Mouse (Mus musculus): ENCODE results near the gene Adam6b. TPM values are rescaled to one million over a fixed set of nuclear protein-coding genes. Genes with fewer than 3 reads are reported as not detected.
"Not testable (repeated sequence)": the region's sequence is repeated elsewhere in the genome, so short reads cannot be mapped to it uniquely, and the experiment has no call there.

Adam6b gene
- polyA plus RNA-seq (2014; fragmentation: Nextera tagmentation; extraction: Ambion mirVana) = not detected in 2 replicates

GRCm38 (mm10) chr12:113489211-113489610, at the start of gene Adam6b:
Gene Adam6b, plus strand, starts transcription at chr12:113489511.
- not testable (repeated sequence) for H3K27me3 ChIP-seq (replicated peaks; ENCODE audit: control insufficient read depth, insufficient read depth, low read length); ATAC-seq (ENCODE audit: low read depth); H3K36me3 ChIP-seq (ENCODE audit: control insufficient read depth, insufficient read depth, low read length); H3K27ac ChIP-seq (replicated peaks; ENCODE audit: low read depth, low read length); H3K4me2 ChIP-seq (ENCODE audit: low read depth, low read length); H3K4me3 ChIP-seq (ENCODE audit: low read depth, low read length); DNase-seq (ENCODE audit: low spot score); H3K9ac ChIP-seq (ENCODE audit: low read depth, low read length); H3K4me1 ChIP-seq (ENCODE audit: control insufficient read depth, insufficient read depth, low read length); H3K9me3 ChIP-seq (ENCODE audit: control insufficient read depth, low read length)
- 67% methylated on average over 1 of the region's 1 CpGs for WGBS

DNA sequence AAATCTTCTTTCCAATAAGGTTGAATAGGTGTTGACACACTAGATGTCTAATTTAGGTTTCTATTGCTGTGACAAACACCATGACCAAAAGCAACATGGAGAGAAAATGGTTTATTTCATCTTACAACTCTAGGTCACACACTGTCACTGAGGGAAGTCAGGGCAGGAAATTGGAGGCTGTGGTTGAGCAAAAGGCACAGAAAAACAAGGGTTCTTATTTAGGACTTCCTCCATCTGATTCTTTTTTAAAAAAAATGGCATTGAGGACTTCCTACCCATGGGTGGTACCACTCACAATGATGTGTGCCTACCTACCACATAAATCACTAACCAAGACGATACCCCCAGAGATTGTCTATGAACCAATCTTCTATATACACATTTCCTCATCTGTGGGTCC, 43.2 kb upstream of the Adam6b start:
- 81% methylated on average over 1 of the region's 1 CpGs for WGBS
- H3K4me3 ChIP-seq (ENCODE audit: low read depth, low read length) = no peak overlapping the region
- no peak for ATAC-seq (ENCODE audit: low read depth)
- H3K4me2 ChIP-seq (ENCODE audit: low read depth, low read length) = no peak overlapping the region
- no peak for DNase-seq (ENCODE audit: low spot score)
- H3K36me3 ChIP-seq (ENCODE audit: control insufficient read depth, insufficient read depth, low read length) = no peaks in the 10 kb centered on the region
- no peaks in the 10 kb centered on the region for H3K27me3 ChIP-seq (replicated peaks; ENCODE audit: control insufficient read depth, insufficient read depth, low read length)
- no peak overlapping the region for H3K9ac ChIP-seq (ENCODE audit: low read depth, low read length)
- H3K4me1 ChIP-seq (ENCODE audit: control insufficient read depth, insufficient read depth, low read length) = no peaks in the 10 kb centered on the region
- no peak overlapping the region for H3K27ac ChIP-seq (replicated peaks; ENCODE audit: low read depth, low read length)
- no peaks in the 10 kb centered on the region for H3K9me3 ChIP-seq (ENCODE audit: control insufficient read depth, low read length)

DNA sequence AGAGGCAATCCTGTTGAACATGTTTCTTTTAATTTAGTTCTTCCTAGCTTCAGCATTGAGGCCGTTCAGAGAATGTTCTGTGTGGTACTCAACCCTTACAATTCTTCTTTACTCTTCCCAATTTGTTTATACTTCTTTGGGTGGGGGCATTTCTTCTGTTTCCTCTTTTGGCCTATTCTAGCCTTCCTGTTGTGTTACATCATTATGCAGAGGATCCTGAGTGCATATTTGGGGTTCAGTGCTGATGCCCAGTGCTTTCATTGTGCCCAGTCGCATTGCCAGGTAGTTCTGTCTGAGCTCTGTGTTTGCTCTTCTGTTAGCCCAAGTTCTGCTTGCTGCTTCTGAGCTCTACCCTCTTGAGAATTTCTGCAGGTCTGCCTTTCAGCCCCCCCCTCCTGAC, 13.1 kb upstream of the Adam6b start:
- no peak overlapping the region for H3K27ac ChIP-seq (replicated peaks; ENCODE audit: low read depth, low read length)
- H3K9me3 ChIP-seq (ENCODE audit: control insufficient read depth, low read length) = no peaks in the 10 kb centered on the region
- no peak overlapping the region for H3K9ac ChIP-seq (ENCODE audit: low read depth, low read length)
- H3K4me3 ChIP-seq (ENCODE audit: low read depth, low read length) = no peak overlapping the region
- H3K4me1 ChIP-seq (ENCODE audit: control insufficient read depth, insufficient read depth, low read length) = no peaks in the 10 kb centered on the region
- no peak overlapping the region for H3K4me2 ChIP-seq (ENCODE audit: low read depth, low read length)
- no peak for ATAC-seq (ENCODE audit: low read depth)
- no peaks in the 10 kb centered on the region for H3K36me3 ChIP-seq (ENCODE audit: control insufficient read depth, insufficient read depth, low read length)
- H3K27me3 ChIP-seq (replicated peaks; ENCODE audit: control insufficient read depth, insufficient read depth, low read length) = no peaks in the 10 kb centered on the region
- WGBS = 72% methylated on average over 2 of the region's 2 CpGs
- no peak for DNase-seq (ENCODE audit: low spot score)

- Histone ChIP-seq H3K4me1 (ENCODE audit: control insufficient read depth, insufficient read depth, low read length) (no peaks in the 10 kb centered on the region), H3K36me3 (ENCODE audit: control insufficient read depth, insufficient read depth, low read length) (no peaks in the 10 kb centered on the region), H3K9me3 (ENCODE audit: control insufficient read depth, low read length) (no peaks in the 10 kb centered on the region), H3K4me2 (ENCODE audit: low read depth, low read length) (no peak overlapping the region), H3K9ac (ENCODE audit: low read depth, low read length) (no peak overlapping the region), H3K27me3 (replicated peaks; ENCODE audit: control insufficient read depth, insufficient read depth, low read length) (no peaks in the 10 kb centered on the region), H3K4me3 (ENCODE audit: low read depth, low read length) (no peak overlapping the region), H3K27ac (replicated peaks; ENCODE audit: low read depth, low read length) (no peak overlapping the region)
- 70% methylated on average over 2 of the region's 2 CpGs for WGBS
- no peak for DNase-seq (ENCODE audit: low spot score)
- ATAC-seq (ENCODE audit: low read depth) = no peak
Observed at GRCm38 (mm10) chr12:113482147-113482546, 7.2 kb upstream of the Adam6b start.

DNA sequence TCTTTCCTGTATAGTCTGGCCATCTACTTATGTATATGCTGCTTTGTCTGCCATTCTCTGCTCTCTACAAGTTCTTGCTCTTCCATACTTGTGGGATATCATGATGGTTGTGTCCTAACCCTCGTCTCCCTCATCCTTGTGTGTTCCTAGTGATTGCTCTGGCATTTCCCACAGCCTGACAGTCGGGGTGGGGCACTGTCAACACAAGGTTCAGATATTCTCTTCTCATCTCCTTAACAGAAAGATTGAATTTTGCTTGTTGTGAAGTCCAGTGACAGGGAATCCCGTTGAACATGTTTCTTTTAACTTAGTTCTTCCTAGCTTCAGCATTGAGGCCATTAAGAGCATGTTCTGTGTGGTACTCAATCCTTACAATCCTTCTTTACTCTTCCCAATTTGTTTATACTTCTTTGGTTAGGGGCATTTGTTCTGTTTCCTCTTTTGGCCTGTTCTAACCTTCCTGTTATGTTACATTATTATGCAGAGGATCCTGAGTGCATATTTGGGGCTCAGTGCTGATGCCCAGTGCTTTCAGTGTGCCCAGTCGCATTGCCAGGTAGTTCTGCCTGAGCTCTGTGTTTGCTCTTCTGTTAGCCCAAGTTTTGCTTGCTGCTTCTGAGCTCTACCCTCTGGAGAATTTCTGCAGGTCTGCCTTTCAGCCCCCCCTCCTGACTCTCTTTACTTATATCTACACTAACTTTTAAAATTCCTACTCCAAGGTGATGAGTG, 6.5 kb upstream of the Adam6b start:
- WGBS = 40% methylated on average over 4 of the region's 4 CpGs
- Histone ChIP-seq H3K4me2 (ENCODE audit: low read depth, low read length) (no peak overlapping the region), H3K27ac (replicated peaks; ENCODE audit: low read depth, low read length) (no peak overlapping the region), H3K9ac (ENCODE audit: low read depth, low read length) (no peak overlapping the region), H3K27me3 (replicated peaks; ENCODE audit: control insufficient read depth, insufficient read depth, low read length) (no peaks in the 10 kb centered on the region), H3K36me3 (ENCODE audit: control insufficient read depth, insufficient read depth, low read length) (no peaks in the 10 kb centered on the region), H3K4me1 (ENCODE audit: control insufficient read depth, insufficient read depth, low read length) (no peaks in the 10 kb centered on the region), H3K9me3 (ENCODE audit: control insufficient read depth, low read length) (no peaks in the 10 kb centered on the region), H3K4me3 (ENCODE audit: low read depth, low read length) (no peak overlapping the region)
- DNase-seq (ENCODE audit: low spot score) (no peak), ATAC-seq (ENCODE audit: low read depth) (no peak)

DNA sequence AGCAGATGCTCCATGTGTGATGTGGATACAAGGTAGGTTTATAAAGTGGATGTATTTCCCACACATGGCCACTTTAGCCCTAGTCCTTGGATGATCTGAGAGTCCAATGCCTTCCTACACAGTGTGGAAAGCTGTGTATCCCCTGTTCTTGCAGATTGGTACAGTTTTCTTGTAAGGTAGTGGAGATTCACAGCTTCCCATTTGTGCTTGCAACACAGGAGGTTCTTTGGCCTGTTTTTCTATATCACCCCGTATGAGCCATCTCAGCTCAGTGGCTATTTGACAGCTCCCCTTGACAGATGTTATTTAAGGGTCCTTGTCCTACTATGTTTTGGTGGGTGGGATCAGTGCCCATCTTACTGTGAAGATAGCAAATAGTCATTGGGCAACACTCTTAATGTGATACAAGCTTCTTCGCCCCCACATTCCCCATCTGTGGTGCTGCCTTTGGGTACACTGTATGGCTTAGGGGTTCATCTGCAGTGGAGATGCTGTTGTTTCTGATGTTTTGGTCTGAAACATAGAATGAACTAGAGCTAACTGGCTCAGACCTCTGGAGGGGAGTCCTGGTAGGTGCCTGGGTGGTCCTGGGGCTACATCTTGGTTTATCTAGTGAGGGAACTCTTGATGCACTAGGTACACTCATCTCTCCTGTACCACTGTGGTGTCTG, 5.7 kb upstream of the Adam6b start:
- Histone ChIP-seq H3K4me1 (ENCODE audit: control insufficient read depth, insufficient read depth, low read length) (no peaks in the 10 kb centered on the region), H3K9ac (ENCODE audit: low read depth, low read length) (no peak overlapping the region), H3K27me3 (replicated peaks; ENCODE audit: control insufficient read depth, insufficient read depth, low read length) (no peaks in the 10 kb centered on the region), H3K4me3 (ENCODE audit: low read depth, low read length) (no peak overlapping the region), H3K9me3 (ENCODE audit: control insufficient read depth, low read length) (no peaks in the 10 kb centered on the region), H3K36me3 (ENCODE audit: control insufficient read depth, insufficient read depth, low read length) (no peaks in the 10 kb centered on the region), H3K27ac (replicated peaks; ENCODE audit: low read depth, low read length) (no peak overlapping the region), H3K4me2 (ENCODE audit: low read depth, low read length) (no peak overlapping the region)
- 90% methylated on average over 2 of the region's 2 CpGs for WGBS
- DNase-seq (ENCODE audit: low spot score) = no peak
- ATAC-seq (ENCODE audit: low read depth) = no peak

GRCm38 (mm10) chr12:113484971-113485485, 4.3 kb upstream of the Adam6b start:
- ATAC-seq (ENCODE audit: low read depth) (no peak), DNase-seq (ENCODE audit: low spot score) (no peak)
- no peak overlapping the region for H3K9ac ChIP-seq (ENCODE audit: low read depth, low read length)
- H3K4me2 ChIP-seq (ENCODE audit: low read depth, low read length) = no peak overlapping the region
- WGBS = 38% methylated on average over 2 of the region's 2 CpGs
- H3K27ac ChIP-seq (replicated peaks; ENCODE audit: low read depth, low read length) = no peak overlapping the region
- H3K4me3 ChIP-seq (ENCODE audit: low read depth, low read length) = no peak overlapping the region
- H3K27me3 ChIP-seq (replicated peaks; ENCODE audit: control insufficient read depth, insufficient read depth, low read length) = no peaks in the 10 kb centered on the region
- no peaks in the 10 kb centered on the region for H3K9me3 ChIP-seq (ENCODE audit: control insufficient read depth, low read length)
- no peaks in the 10 kb centered on the region for H3K4me1 ChIP-seq (ENCODE audit: control insufficient read depth, insufficient read depth, low read length)
- H3K36me3 ChIP-seq (ENCODE audit: control insufficient read depth, insufficient read depth, low read length) = no peaks in the 10 kb centered on the region

GRCm38 (mm10) chr12:113487693-113488092, 1.6 kb upstream of the Adam6b start:
- not testable (repeated sequence) for H3K4me2 ChIP-seq (ENCODE audit: low read depth, low read length)
- DNase-seq (ENCODE audit: low spot score) = peak; percentile 20

More at GRCm38 (mm10) chr12:113487693-113488092, 1.6 kb upstream of the Adam6b start:
- H3K27ac ChIP-seq (replicated peaks; ENCODE audit: low read depth, low read length); H3K4me3 ChIP-seq (ENCODE audit: low read depth, low read length); ATAC-seq (ENCODE audit: low read depth); H3K9me3 ChIP-seq (ENCODE audit: control insufficient read depth, low read length); H3K27me3 ChIP-seq (replicated peaks; ENCODE audit: control insufficient read depth, insufficient read depth, low read length); H3K36me3 ChIP-seq (ENCODE audit: control insufficient read depth, insufficient read depth, low read length); H3K4me1 ChIP-seq (ENCODE audit: control insufficient read depth, insufficient read depth, low read length); H3K9ac ChIP-seq (ENCODE audit: low read depth, low read length): not testable (repeated sequence)

All from embryonic facial prominence, embryonic 14.5 days (tissue).